Mouse (Mus musculus) limb, embryonic 11.5 days (tissue): ENCODE measurements around the gene Mansc1. TPM values are rescaled to one million over a fixed set of nuclear protein-coding genes. Genes with fewer than 3 reads are reported as not detected.

Experiments used
- ATAC-seq: fragments of 200-750 bp; cut with Nextera tagmentation; 2 replicates; pipeline ENCODE4 v1.8.0; 2017; ENCODE audit warnings: low read depth; ENCODE audit not compliant: insufficient number of reproducible peaks, low FRiP score, low TSS enrichment
- DNase-seq: peaks from one replicate; pipeline ENCODE4 v3.0.0-alpha.2; 2015; ENCODE audit warnings: low spot score
- H3K27ac ChIP-seq: fragments of 300-500 bp; sonication (generic); replicated peaks from 2 replicates; pipeline ENCODE4 v1.5.1; 2014; ENCODE audit warnings: low read depth, mild to moderate bottlenecking, low read length
- H3K27me3 ChIP-seq: fragments of 300-500 bp; sonication (generic); 2 replicates; pipeline ENCODE4 v1.6.1; 2014; ENCODE audit warnings: mild to moderate bottlenecking, low read length, mixed read lengths; ENCODE audit not compliant: control insufficient read depth, insufficient read depth
- H3K36me3 ChIP-seq: fragments of 300-500 bp; sonication (generic); 2 replicates; pipeline ENCODE4 v1.6.1; 2014; ENCODE audit warnings: mild to moderate bottlenecking, low read length, moderate library complexity, mixed read lengths; ENCODE audit not compliant: control insufficient read depth, insufficient read depth
- H3K4me1 ChIP-seq: fragments of 300-500 bp; sonication (generic); 2 replicates; pipeline ENCODE4 v1.6.1; 2014; ENCODE audit warnings: low read length, mixed read lengths; ENCODE audit not compliant: control insufficient read depth, insufficient read depth
- H3K4me2 ChIP-seq: fragments of 300-500 bp; sonication (generic); 2 replicates; pipeline ENCODE4 v1.6.1; 2014; ENCODE audit warnings: low read depth, mild to moderate bottlenecking, moderate library complexity; ENCODE audit not compliant: severe bottlenecking
- H3K4me3 ChIP-seq: fragments of 300-500 bp; sonication (generic); 2 replicates; pipeline ENCODE4 v1.5.1; 2014; ENCODE audit warnings: low read depth, low read length
- H3K9ac ChIP-seq: fragments of 300-500 bp; sonication (generic); 2 replicates; pipeline ENCODE4 v1.6.1; 2014; ENCODE audit warnings: mild to moderate bottlenecking, low read length
- H3K9me3 ChIP-seq: fragments of 300-500 bp; sonication (generic); 2 replicates; pipeline ENCODE4 v1.6.1; 2016; ENCODE audit warnings: low read length; ENCODE audit not compliant: control insufficient read depth
- WGBS: fragments of 180-500 bp; shearing (Covaris S2); extraction: QIAGEN DNeasy Blood & Tissue Kit; methylation state at CpG from one replicate; pipeline ENCODE4 v1.1.7; 2014; 5-methylcytosine and 5-hydroxymethylcytosine counted together
- polyA plus RNA-seq: library from polyadenylated mRNA; unstranded; fragments of >200 nt; fragmentation: Nextera tagmentation; extraction: Ambion mirVana; gene quantifications from 2 replicates; pipeline ENCODE4 v1.2.1, GENCODE M21; 2014

Gene Mansc1
- polyA plus RNA-seq, 1 experiment from 2014 or later: 0.33 TPM

GRCm38 (mm10) chr6:134559635-134560034 is 72.7 kb downstream of the Mansc1 start:
- no peak overlapping the region for H3K4me3 ChIP-seq
- no peak for DNase-seq
- WGBS: 78% methylated on average over 3 of the region's 3 CpGs
- no peaks in the 10 kb centered on the region for H3K9me3 ChIP-seq
- H3K27me3 ChIP-seq: no peaks in the 10 kb centered on the region
- no peak for ATAC-seq
- H3K4me1 ChIP-seq: 0 out of 2 replicates have a peak, but pooled peaks cover 4% of the 10 kb centered on the region
- no peaks in the 10 kb centered on the region for H3K36me3 ChIP-seq
- H3K4me2 ChIP-seq: no peak overlapping the region
- no peak overlapping the region for H3K9ac ChIP-seq
- no peak overlapping the region for H3K27ac ChIP-seq

Other genes starting within 250 kb of the Mansc1 start
- 0.57 and 0.79 TPM in 2 replicates for gene Bcl2l14, start 236.2 kb downstream of the Mansc1 start, polyA plus RNA-seq
- 32.8 and 38.4 TPM in 2 replicates for gene Lrp6, start 65.5 kb downstream of the Mansc1 start, polyA plus RNA-seq
- gene Borcs5, start 7.0 kb upstream of the Mansc1 start, polyA plus RNA-seq: 18.1 and 18.7 TPM in 2 replicates
- 12.5 and 13.2 TPM in 2 replicates for gene Dusp16, start 160.1 kb upstream of the Mansc1 start, polyA plus RNA-seq
- gene Crebl2, start 197.7 kb upstream of the Mansc1 start, polyA plus RNA-seq: 0.67 and 1.3 TPM in 2 replicates